In the genomic region with DNA sequence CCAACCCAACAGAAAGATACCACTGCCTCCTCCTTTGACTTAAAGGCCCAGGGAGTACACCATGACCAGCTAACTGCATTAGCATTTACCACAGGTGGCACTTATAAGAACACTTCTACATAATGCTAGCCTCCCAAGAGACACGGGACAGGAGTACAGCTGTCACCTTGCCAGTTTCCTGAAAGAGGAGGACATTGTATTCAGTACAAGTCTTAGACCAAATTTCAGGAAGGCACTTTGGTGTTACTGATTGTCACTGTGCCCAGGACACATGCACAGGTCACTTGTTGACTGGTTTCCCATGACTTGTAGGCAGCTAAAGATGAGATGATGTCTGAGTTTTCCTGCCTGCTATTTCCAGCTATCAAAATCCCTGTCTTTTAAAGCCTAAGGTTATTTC, we compare ENCODE assay signal across 23 mouse cellular contexts. TPM values are rescaled to one million over a fixed set of nuclear protein-coding genes. Genes with fewer than 3 reads are reported as not detected.
DNase-seq lines count a peak whose midpoint lies in the region; ATAC-seq and TF ChIP-seq lines count a peak whose summit lies in the region.
"Had no signal": no experiment of that assay in that cellular context is flagged by ENCODE, and none has a peak within 500 bp of the region (broad histone marks: within the 10 kb centered on the region; RNA-seq: fewer than 3 reads in every experiment).

No protein-coding gene starts in this region.

- H3K36me3 ChIP-seq in embryonic facial prominence, embryonic 14.5 days (ENCODE audit: control insufficient read depth, insufficient read depth, low read length), result peaks cover 34% of the 10 kb centered on the region
- peaks cover 93% of the 10 kb centered on the region for H3K36me3 ChIP-seq in embryonic facial prominence, embryonic 10.5 days (replicated peaks)
- H3K36me3 ChIP-seq in heart, postnatal 0 days (replicated peaks; ENCODE audit: control insufficient read depth, insufficient read depth, low read length), result peaks cover 11% of the 10 kb centered on the region
- peaks cover 6% of the 10 kb centered on the region; the same call in 1 of the 2 replicates for H3K36me3 ChIP-seq in heart, embryonic 11.5 days (ENCODE audit: control insufficient read depth, insufficient read depth, low read length)
- no peaks in the 10 kb centered on the region; the same call in 1 of the 2 replicates for H3K36me3 ChIP-seq in kidney, embryonic 16.5 days (ENCODE audit: insufficient read depth, low read length)

- no peak overlapping the region for H3K4me3 ChIP-seq in embryonic facial prominence, embryonic 14.5 days (ENCODE audit: low read depth, low read length)
- H3K4me3 ChIP-seq in embryonic facial prominence, embryonic 10.5 days, result no peak overlapping the region
- H3K4me3 ChIP-seq in heart, postnatal 0 days (ENCODE audit: low read depth, low read length), result no peak overlapping the region
- no peak overlapping the region for H3K4me3 ChIP-seq in heart, embryonic 11.5 days (ENCODE audit: low read depth, low read length)
- H3K4me3 ChIP-seq in kidney, embryonic 16.5 days (ENCODE audit: low read length), result no peak overlapping the region
- H3K4me3 ChIP-seq: embryonic facial prominence, embryonic 12.5 days; forebrain, embryonic 12.5 days; hindbrain, embryonic 12.5 days had no signal

- no peak for TF ChIP-seq EP300 in heart, postnatal 0 days (IDR thresholded peaks at IDR 0.05; ENCODE audit: low read depth)

- no peak for TF ChIP-seq CTCF in heart, postnatal 0 days (IDR thresholded peaks at IDR 0.05; ENCODE audit: low read depth)

- 75% methylated on average over 1 of the region's 1 CpGs for WGBS in embryonic facial prominence, embryonic 14.5 days
- 90% methylated on average over 1 of the region's 1 CpGs for WGBS in embryonic facial prominence, embryonic 10.5 days
- WGBS in heart, postnatal 0 days, result 38% methylated on average over 1 of the region's 1 CpGs
- WGBS in heart, embryonic 11.5 days (ENCODE audit: insufficient replicate concordance), result 77% methylated on average over 1 of the region's 1 CpGs
- 80% methylated on average over 1 of the region's 1 CpGs for WGBS in kidney, embryonic 16.5 days

- intact Hi-C loops in heart, postnatal 25 days (cut with DNase I), result no loop called here

- H3K9me3 ChIP-seq in embryonic facial prominence, embryonic 14.5 days (ENCODE audit: control insufficient read depth, low read length), result no peaks in the 10 kb centered on the region
- no peaks in the 10 kb centered on the region for H3K9me3 ChIP-seq in embryonic facial prominence, embryonic 10.5 days
- H3K9me3 ChIP-seq in heart, postnatal 0 days (replicated peaks; ENCODE audit: control insufficient read depth, low read length), result no peaks in the 10 kb centered on the region
- H3K9me3 ChIP-seq in heart, embryonic 11.5 days (replicated peaks; ENCODE audit: control insufficient read depth, low read length), result no peaks in the 10 kb centered on the region
- H3K9me3 ChIP-seq in kidney, embryonic 16.5 days (ENCODE audit: low read length), result no peaks in the 10 kb centered on the region
- H3K9me3 ChIP-seq: embryonic facial prominence, embryonic 12.5 days; forebrain, embryonic 12.5 days; G1E; hindbrain, embryonic 12.5 days had no signal

- ATAC-seq in embryonic facial prominence, embryonic 14.5 days (ENCODE audit: low read depth), result no peak
- no peak for ATAC-seq in heart, postnatal 0 days (ENCODE audit: insufficient read depth, low read depth)
- no peak for ATAC-seq in heart, embryonic 11.5 days (replicated peaks; ENCODE audit: insufficient number of reproducible peaks, low FRiP score, low TSS enrichment)
- no peak for ATAC-seq in kidney, embryonic 16.5 days (ENCODE audit: low FRiP score, low TSS enrichment)
- ATAC-seq: CD4-positive, CD25-positive, alpha-beta regulatory T cell, adult 4 months; forebrain, embryonic 16.5 days; hindbrain, embryonic 16.5 days; inflammation-experienced regulatory T-cells, adult 6 months; intestine, postnatal 0 days had no signal

- H3K27ac ChIP-seq in embryonic facial prominence, embryonic 14.5 days (replicated peaks; ENCODE audit: low read depth, low read length), result no peak overlapping the region
- H3K27ac ChIP-seq in embryonic facial prominence, embryonic 10.5 days (replicated peaks), result no peak overlapping the region
- H3K27ac ChIP-seq in heart, postnatal 0 days (ENCODE audit: low read depth), result peak overlapping the region; percentile 43; the same call in 1 of the 2 replicates
- H3K27ac ChIP-seq in heart, embryonic 11.5 days (ENCODE audit: low read depth, low read length), result no peak overlapping the region
- H3K27ac ChIP-seq in kidney, embryonic 16.5 days (ENCODE audit: low read length), result no peak overlapping the region
- H3K27ac ChIP-seq: embryonic facial prominence, embryonic 12.5 days; forebrain, embryonic 12.5 days; hindbrain, embryonic 12.5 days had no signal

- H3K9ac ChIP-seq in embryonic facial prominence, embryonic 14.5 days (ENCODE audit: low read depth, low read length), result no peak overlapping the region
- H3K9ac ChIP-seq in heart, postnatal 0 days (replicated peaks; ENCODE audit: low read depth, low read length), result no peak overlapping the region
- no peak overlapping the region for H3K9ac ChIP-seq in heart, embryonic 11.5 days (ENCODE audit: low read depth, low read length)
- H3K9ac ChIP-seq in kidney, embryonic 16.5 days (replicated peaks; ENCODE audit: low read length), result no peak overlapping the region
- H3K9ac ChIP-seq: embryonic facial prominence, embryonic 12.5 days; forebrain, embryonic 12.5 days; hindbrain, embryonic 12.5 days had no signal

- no peak overlapping the region for H3K4me2 ChIP-seq in embryonic facial prominence, embryonic 14.5 days (ENCODE audit: low read depth, low read length)
- no peak overlapping the region for H3K4me2 ChIP-seq in heart, postnatal 0 days (ENCODE audit: low read depth, low read length)
- no peak overlapping the region for H3K4me2 ChIP-seq in heart, embryonic 11.5 days
- no peak overlapping the region for H3K4me2 ChIP-seq in kidney, embryonic 16.5 days (replicated peaks; ENCODE audit: low read depth, low read length)
- H3K4me2 ChIP-seq: embryonic facial prominence, embryonic 12.5 days; forebrain, embryonic 12.5 days; hindbrain, embryonic 12.5 days had no signal

- H3K27me3 ChIP-seq in embryonic facial prominence, embryonic 14.5 days (replicated peaks; ENCODE audit: control insufficient read depth, insufficient read depth, low read length), result no peaks in the 10 kb centered on the region
- no peaks in the 10 kb centered on the region for H3K27me3 ChIP-seq in embryonic facial prominence, embryonic 10.5 days (replicated peaks; ENCODE audit: low read depth, poor library complexity, severe bottlenecking)
- no peaks in the 10 kb centered on the region for H3K27me3 ChIP-seq in heart, postnatal 0 days (ENCODE audit: control insufficient read depth, insufficient read depth, low read length)
- H3K27me3 ChIP-seq in heart, embryonic 11.5 days (ENCODE audit: control insufficient read depth, insufficient read depth, low read length), result no peaks in the 10 kb centered on the region
- H3K27me3 ChIP-seq in kidney, embryonic 16.5 days (ENCODE audit: insufficient read depth, low read length), result no peaks in the 10 kb centered on the region
- H3K27me3 ChIP-seq: embryonic facial prominence, embryonic 12.5 days; forebrain, embryonic 12.5 days; hindbrain, embryonic 12.5 days had no signal

- peak; percentile 10 for DNase-seq in embryonic facial prominence, embryonic 14.5 days (ENCODE audit: low spot score)
- no peak for DNase-seq in embryonic facial prominence, embryonic 10.5 days (ENCODE audit: low spot score)
- peak; percentile 41 to 60 for DNase-seq in heart, adult 18-20 months
- no peak for DNase-seq in heart, postnatal 25 days (ENCODE audit: low spot score)
- no peak for DNase-seq in heart, postnatal 0 days (ENCODE audit: low spot score)
- peak; percentile 13 to 27 for DNase-seq in kidney, postnatal 36 days
- DNase-seq: adrenal gland, adult 8-10 months; adrenal gland, postnatal 36 days; B cell, adult 2 months; cerebellum, adult 2 months; cerebellum, postnatal 10 days; heart, postnatal 4 days had no signal

- H3K4me1 ChIP-seq in embryonic facial prominence, embryonic 14.5 days (ENCODE audit: control insufficient read depth, insufficient read depth, low read length), result no peaks in the 10 kb centered on the region
- no peaks in the 10 kb centered on the region for H3K4me1 ChIP-seq in embryonic facial prominence, embryonic 10.5 days
- H3K4me1 ChIP-seq in heart, postnatal 0 days (ENCODE audit: control insufficient read depth, insufficient read depth), result peaks cover 7% of the 10 kb centered on the region
- no peaks in the 10 kb centered on the region for H3K4me1 ChIP-seq in heart, embryonic 11.5 days (ENCODE audit: control insufficient read depth, insufficient read depth, low read length)
- H3K4me1 ChIP-seq in kidney, embryonic 16.5 days (ENCODE audit: insufficient read depth, low read length), result no peaks in the 10 kb centered on the region
- H3K4me1 ChIP-seq: embryonic facial prominence, embryonic 12.5 days; forebrain, embryonic 12.5 days; hindbrain, embryonic 12.5 days had no signal

RNA-seq across cellular contexts. Expression of gene Phf12, which starts 13.0 kb away (rescaled TPM):
- 15.0 and 17.0 TPM in 2 replicates for polyA plus RNA-seq in embryonic facial prominence, embryonic 14.5 days (2014; fragmentation: Nextera tagmentation; extraction: Ambion mirVana)
- polyA plus RNA-seq in embryonic facial prominence, embryonic 10.5 days (2016; fragmentation: Nextera tagmentation; extraction: Ambion mirVana), result 20.5 and 21.6 TPM in 2 replicates
- 10 to 100 TPM; 21.7 to 21.9 TPM for total RNA-seq in heart, adult 18-20 months (2021)
- total RNA-seq in heart, postnatal 25 days (2021), result 10 to 100 TPM; 23.7 to 28.6 TPM
- total RNA-seq in heart, postnatal 0 days (2014; rRNA removed; ENCODE audit: low replicate concordance), result 19.2 and 25.1 TPM in 2 replicates
- 5.6 and 7.3 TPM in 2 replicates for polyA plus RNA-seq in heart, postnatal 0 days (2015; fragmentation: Nextera tagmentation; extraction: Ambion mirVana)
- 9.1 and 14.2 TPM in 2 replicates for polyA plus RNA-seq in heart, embryonic 11.5 days (2014; fragmentation: Nextera tagmentation; extraction: Ambion mirVana)
- 15.9 and 16.0 TPM in 2 replicates for polyA plus RNA-seq in kidney, embryonic 16.5 days (2015; fragmentation: Nextera tagmentation; extraction: Ambion mirVana)

RNA-seq across cellular contexts. Expression of gene Dhrs13, which starts 36.5 kb away (rescaled TPM):
- polyA plus RNA-seq in embryonic facial prominence, embryonic 14.5 days (2014; fragmentation: Nextera tagmentation; extraction: Ambion mirVana), result 19.1 and 21.7 TPM in 2 replicates
- polyA plus RNA-seq in embryonic facial prominence, embryonic 10.5 days (2016; fragmentation: Nextera tagmentation; extraction: Ambion mirVana), result 12.8 and 13.2 TPM in 2 replicates
- 1 to 10 TPM; 4.1 to 5.2 TPM for total RNA-seq in heart, adult 18-20 months (2021)
- total RNA-seq in heart, postnatal 25 days (2021), result 1 to 10 TPM; 3.2 to 4.4 TPM
- total RNA-seq in heart, postnatal 0 days (2014; rRNA removed; ENCODE audit: low replicate concordance), result 7.3 and 9.4 TPM in 2 replicates
- polyA plus RNA-seq in heart, postnatal 0 days (2015; fragmentation: Nextera tagmentation; extraction: Ambion mirVana), result 7.7 and 8.6 TPM in 2 replicates
- polyA plus RNA-seq in heart, embryonic 11.5 days (2014; fragmentation: Nextera tagmentation; extraction: Ambion mirVana), result 12.3 and 15.8 TPM in 2 replicates
- polyA plus RNA-seq in kidney, embryonic 16.5 days (2015; fragmentation: Nextera tagmentation; extraction: Ambion mirVana), result 17.0 and 17.1 TPM in 2 replicates

RNA-seq across cellular contexts. Expression of gene Flot2, which starts 42.2 kb away (rescaled TPM):
- polyA plus RNA-seq in embryonic facial prominence, embryonic 14.5 days (2014; fragmentation: Nextera tagmentation; extraction: Ambion mirVana), result 59.9 and 61.0 TPM in 2 replicates
- polyA plus RNA-seq in embryonic facial prominence, embryonic 10.5 days (2016; fragmentation: Nextera tagmentation; extraction: Ambion mirVana), result 57.8 and 60.9 TPM in 2 replicates
- 10 to 100 TPM; 54.1 to 56.0 TPM for total RNA-seq in heart, adult 18-20 months (2021)
- 10 to 100 TPM; 59.3 to 61.2 TPM for total RNA-seq in heart, postnatal 25 days (2021)
- total RNA-seq in heart, postnatal 0 days (2014; rRNA removed; ENCODE audit: low replicate concordance), result 77.9 and 111 TPM in 2 replicates
- 91.3 and 95.0 TPM in 2 replicates for polyA plus RNA-seq in heart, postnatal 0 days (2015; fragmentation: Nextera tagmentation; extraction: Ambion mirVana)
- polyA plus RNA-seq in heart, embryonic 11.5 days (2014; fragmentation: Nextera tagmentation; extraction: Ambion mirVana), result 62.0 and 67.1 TPM in 2 replicates
- polyA plus RNA-seq in kidney, embryonic 16.5 days (2015; fragmentation: Nextera tagmentation; extraction: Ambion mirVana), result 57.4 and 61.1 TPM in 2 replicates

Comparison
In these comparisons a context has a peak if more than half of its experiments do, and no peak if none do; other contexts are left out.
1. DNase-seq: peak in embryonic facial prominence, embryonic 14.5 days (single experiment), heart, adult 18-20 months (2 of 2) and kidney, postnatal 36 days (2 of 2); none in embryonic facial prominence, embryonic 10.5 days (single experiment), heart, postnatal 25 days (single experiment) and heart, postnatal 0 days (single experiment).